Mouse (Mus musculus) heart, adult 2 months (tissue): Measurements from ENCODE around the gene Phkg1.

ENCODE experiments used
- CTCF ChIP-seq: fragments of 200-600 bp; IDR thresholded peaks from 2 replicates; pipeline ENCODE4 v1.8.1; 2022; ENCODE audit warnings: antibody characterized with exemption, mild to moderate bottlenecking, moderate library complexity
- EP300 ChIP-seq: fragments of 200-500 bp; IDR thresholded peaks from 2 replicates; pipeline ENCODE4 v1.6.1; 2011; ENCODE audit warnings: low read depth, low read length, control low read depth; ENCODE audit not compliant: insufficient read depth
- POLR2A ChIP-seq: fragments of 200-500 bp; IDR thresholded peaks from 2 replicates; pipeline ENCODE4 v1.6.1; 2011; ENCODE audit warnings: mild to moderate bottlenecking, low read depth, low read length, control low read depth; ENCODE audit not compliant: insufficient read depth

GRCm38 (mm10) chr5:129864467-129864866 is 33.9 kb downstream of the Phkg1 start:
- no peak for TF ChIP-seq POLR2A
- no peak for TF ChIP-seq EP300
- peak; percentile 69 for TF ChIP-seq CTCF
